Mouse (Mus musculus) small intestine, adult 2 months (tissue): Measurements from ENCODE around the gene Fermt3. TPM values are rescaled to one million over a fixed set of nuclear protein-coding genes. Genes with fewer than 3 reads are reported as not detected.

ENCODE experiments used
- H3K27ac ChIP-seq: fragments of 200-500 bp; 2 replicates; pipeline ENCODE4 v1.5.1; 2012; ENCODE audit warnings: low read depth, low read length, control low read depth, inconsistent platforms; ENCODE audit not compliant: insufficient read depth
- H3K27me3 ChIP-seq: fragments of 200-500 bp; 2 replicates; pipeline ENCODE4 v1.6.1; 2012; ENCODE audit warnings: mild to moderate bottlenecking, moderate library complexity, low read length, inconsistent platforms; ENCODE audit not compliant: control insufficient read depth, insufficient read depth
- H3K36me3 ChIP-seq: fragments of 200-500 bp; 2 replicates; pipeline ENCODE4 v1.6.1; 2012; ENCODE audit warnings: mild to moderate bottlenecking, low read length, control low read depth, inconsistent platforms; ENCODE audit not compliant: control insufficient read depth, insufficient read depth
- H3K4me1 ChIP-seq: fragments of 200-500 bp; 2 replicates; pipeline ENCODE4 v1.6.1; 2012; ENCODE audit warnings: low read length, inconsistent platforms, mixed read lengths; ENCODE audit not compliant: control insufficient read depth, insufficient read depth, insufficient read length
- H3K4me3 ChIP-seq: fragments of 200-500 bp; 2 replicates; pipeline ENCODE4 v1.5.1; 2012; ENCODE audit warnings: low read depth, mild to moderate bottlenecking, control low read depth, inconsistent platforms, low read length, moderate library complexity
- CTCF ChIP-seq: fragments of 200-500 bp; IDR thresholded peaks from 2 replicates; pipeline ENCODE4 v1.5.1; 2012; ENCODE audit warnings: low read depth, mild to moderate bottlenecking, control low read depth, inconsistent platforms, low read length, moderate library complexity, mixed read lengths; ENCODE audit not compliant: insufficient replicate concordance, insufficient read length; ENCODE audit errors: extremely low read depth
- POLR2A ChIP-seq: fragments of 200-500 bp; IDR thresholded peaks from 2 replicates; pipeline ENCODE4 v1.6.1; 2012; ENCODE audit warnings: low read depth, mild to moderate bottlenecking, control low read depth, inconsistent platforms, low read length, moderate library complexity
- whole genome bisulfite sequencing: fragments of 180-500 bp; shearing (Covaris S2); methylation state at CpG from one replicate; pipeline ENCODE4 v1.1.7; 2018; 5-methylcytosine and 5-hydroxymethylcytosine counted together
- polyA plus RNA-seq: library from polyadenylated mRNA; depleted of rRNA; stranded (reverse); fragments of >200 nt; gene quantifications from 2 replicates; pipeline ENCODE4 v1.2.3, GENCODE M21; 2012

Gene Fermt3
- polyA plus RNA-seq, 1 experiment = 18.6 TPM

DNA sequence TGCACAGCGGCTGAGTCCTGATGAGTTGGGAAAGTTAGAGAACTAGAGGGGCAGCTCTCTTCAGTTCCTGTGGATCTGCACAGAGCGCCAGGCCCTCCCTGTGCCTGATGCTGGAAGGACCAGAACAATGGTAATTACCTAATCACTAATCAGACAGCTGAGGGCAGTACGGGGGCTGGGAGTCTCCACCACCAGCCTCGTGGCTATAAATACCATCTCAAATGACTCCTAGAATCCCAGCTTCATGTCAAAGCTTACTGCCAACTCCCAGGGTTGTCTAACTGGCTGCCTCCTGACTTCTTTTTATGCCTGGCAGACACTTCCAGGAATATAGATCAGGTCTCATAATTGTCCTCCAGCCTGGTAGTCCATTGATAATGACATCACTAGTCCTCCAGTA is 25.4 kb upstream of the Fermt3 start:
- WGBS = 59% methylated on average over 4 of the region's 4 CpGs
- Histone ChIP-seq H3K36me3 (no peaks in the 10 kb centered on the region), H3K27ac (no peak overlapping the region), H3K27me3 (no peaks in the 10 kb centered on the region), H3K4me3 (no peak overlapping the region), H3K4me1 (peaks cover 5% of the 10 kb centered on the region; the same call in 1 of the 2 replicates)
- TF ChIP-seq POLR2A = no peak
- TF ChIP-seq CTCF = no peak

DNA sequence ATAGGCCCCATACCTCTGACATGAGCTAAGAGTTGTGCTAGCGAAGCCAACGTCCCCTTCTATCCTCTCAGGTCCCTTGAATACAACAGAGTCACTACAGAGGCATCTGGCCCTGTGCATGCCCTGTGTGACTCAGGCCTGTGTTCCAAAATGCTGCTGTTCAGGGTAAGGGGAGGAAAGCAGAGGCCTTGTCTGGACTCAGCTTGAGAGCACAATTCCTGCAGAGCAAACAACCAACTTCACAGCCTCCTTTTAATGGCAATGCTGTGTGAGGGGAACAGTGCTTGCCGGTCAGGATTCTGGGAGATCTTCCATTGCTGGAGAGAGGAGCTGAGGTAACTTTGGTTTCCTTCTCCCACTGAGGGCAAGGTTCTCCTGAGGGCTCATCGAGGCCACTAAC is 25.0 kb upstream of the Fermt3 start:
- Histone ChIP-seq H3K4me3 (no peak overlapping the region), H3K4me1 (peaks cover 5% of the 10 kb centered on the region; the same call in 1 of the 2 replicates), H3K27me3 (no peaks in the 10 kb centered on the region), H3K36me3 (no peaks in the 10 kb centered on the region), H3K27ac (no peak overlapping the region)
- 69% methylated on average over 4 of the region's 4 CpGs for WGBS
- TF ChIP-seq POLR2A (no peak), CTCF (no peak)

DNA sequence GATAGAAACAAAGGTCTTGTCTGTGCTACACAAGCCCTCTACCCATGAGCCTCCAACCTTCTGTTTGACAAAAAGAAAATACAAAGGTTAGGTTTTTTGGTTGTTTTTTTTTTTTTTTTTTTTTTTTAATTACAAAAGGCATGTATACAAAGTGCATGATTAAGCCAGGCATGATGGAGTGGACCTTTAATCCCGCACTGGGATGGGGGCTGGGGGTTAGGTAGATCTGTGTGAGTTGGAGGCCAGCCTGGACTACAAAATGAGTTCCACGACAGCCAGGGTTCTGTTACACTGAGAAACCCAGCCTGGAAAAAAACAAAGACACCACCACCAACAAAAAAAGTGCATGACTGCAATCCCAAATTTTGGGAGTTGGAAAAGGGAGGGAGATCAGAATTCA is 21.9 kb upstream of the Fermt3 start:
- Histone ChIP-seq H3K4me1 (peaks cover 5% of the 10 kb centered on the region; the same call in 1 of the 2 replicates), H3K27me3 (no peaks in the 10 kb centered on the region), H3K4me3 (no peak overlapping the region), H3K27ac (no peak overlapping the region), H3K36me3 (no peaks in the 10 kb centered on the region)
- TF ChIP-seq POLR2A (no peak), CTCF (no peak)
- 91% methylated on average over 2 of the region's 2 CpGs for WGBS

DNA sequence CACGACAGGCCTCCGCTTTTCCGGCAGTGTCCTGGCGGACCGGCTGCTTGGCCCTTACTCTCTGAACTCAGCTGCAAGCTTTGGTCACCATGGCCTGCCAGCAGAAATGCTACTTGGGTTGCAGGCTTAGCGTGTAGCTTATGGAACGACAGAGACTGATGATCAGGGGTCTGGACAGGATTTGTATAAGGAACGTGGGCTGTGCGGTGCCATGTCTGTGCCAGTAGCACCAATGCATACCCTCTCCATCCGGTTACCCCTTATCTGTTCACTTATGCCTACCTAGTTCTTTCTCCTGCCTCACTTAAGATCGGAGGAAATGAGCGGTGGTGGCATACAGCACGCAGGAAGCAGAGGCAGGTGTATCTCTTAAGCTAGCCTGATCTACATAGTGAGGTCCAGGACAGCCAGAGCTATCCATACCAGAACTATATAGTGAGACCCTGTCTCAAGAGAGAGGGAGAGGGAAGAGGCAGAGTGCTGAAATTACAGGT is 21.4 kb upstream of the Fermt3 start:
- no peak for TF ChIP-seq CTCF
- no peak for TF ChIP-seq POLR2A
- Histone ChIP-seq H3K36me3 (no peaks in the 10 kb centered on the region), H3K4me3 (peak overlapping the region; percentile 81), H3K27me3 (no peaks in the 10 kb centered on the region), H3K27ac (peak overlapping the region; percentile 83), H3K4me1 (peaks cover 5% of the 10 kb centered on the region; the same call in 1 of the 2 replicates)
- WGBS = 15% methylated on average over 13 of the region's 13 CpGs

DNA sequence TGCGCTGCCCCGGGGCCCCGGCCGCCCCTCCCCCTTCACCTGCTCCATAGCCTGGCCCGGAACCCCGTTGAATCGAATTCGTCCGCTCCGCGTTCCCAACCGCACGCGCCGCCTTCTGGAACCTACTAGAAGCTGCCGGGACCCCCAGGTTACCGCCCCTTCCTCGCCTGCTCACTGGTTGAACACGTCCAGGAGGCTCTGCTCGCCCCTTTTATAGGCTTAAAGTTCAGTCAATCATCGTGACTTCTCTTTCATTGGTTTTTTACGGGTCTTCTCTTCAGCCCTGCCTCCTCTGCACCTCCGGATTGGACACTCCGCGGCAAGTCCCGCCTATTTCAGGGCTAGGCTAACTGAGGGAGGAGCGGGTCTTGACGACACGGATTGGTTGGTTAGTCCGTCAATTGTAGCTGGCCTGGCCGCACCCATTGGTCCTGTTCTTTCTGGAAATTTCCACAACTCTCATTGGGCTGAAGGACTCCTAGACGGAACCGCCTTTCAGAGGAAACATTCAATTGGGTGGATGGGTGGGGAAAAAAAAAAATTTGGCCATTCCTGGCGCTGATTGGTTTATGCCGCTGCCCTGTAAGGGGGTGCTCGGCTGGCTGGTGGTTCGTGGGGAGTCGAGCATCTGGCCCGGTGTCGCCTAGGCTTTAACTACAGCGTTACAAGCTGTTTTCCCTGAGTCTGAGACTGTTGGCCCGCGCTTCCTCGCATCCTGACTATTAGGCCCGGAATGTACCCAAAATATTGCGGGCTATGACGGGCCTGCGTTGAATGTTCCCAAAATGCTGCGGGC is 20.8 kb upstream of the Fermt3 start, which contains the start of gene Stip1:
Gene Stip1 (minus strand): TSS at position 127 of the 796 bp plus-strand sequence.
- Histone ChIP-seq H3K27me3 (no peaks in the 10 kb centered on the region), H3K4me1 (peaks cover 5% of the 10 kb centered on the region; the same call in 1 of the 2 replicates), H3K36me3 (peaks cover 2% of the 10 kb centered on the region; the same call in 1 of the 2 replicates), H3K4me3 (peak within 1 kb of the TSS; percentile 84), H3K27ac (peak within 1 kb of the TSS; percentile 83)
- 0 out of 2 replicates have a peak, but pooled peaks have one; percentile 4 for TF ChIP-seq CTCF
- peak; percentile 95 for TF ChIP-seq POLR2A
- 1% methylated on average over 49 of the region's 49 CpGs for WGBS

DNA sequence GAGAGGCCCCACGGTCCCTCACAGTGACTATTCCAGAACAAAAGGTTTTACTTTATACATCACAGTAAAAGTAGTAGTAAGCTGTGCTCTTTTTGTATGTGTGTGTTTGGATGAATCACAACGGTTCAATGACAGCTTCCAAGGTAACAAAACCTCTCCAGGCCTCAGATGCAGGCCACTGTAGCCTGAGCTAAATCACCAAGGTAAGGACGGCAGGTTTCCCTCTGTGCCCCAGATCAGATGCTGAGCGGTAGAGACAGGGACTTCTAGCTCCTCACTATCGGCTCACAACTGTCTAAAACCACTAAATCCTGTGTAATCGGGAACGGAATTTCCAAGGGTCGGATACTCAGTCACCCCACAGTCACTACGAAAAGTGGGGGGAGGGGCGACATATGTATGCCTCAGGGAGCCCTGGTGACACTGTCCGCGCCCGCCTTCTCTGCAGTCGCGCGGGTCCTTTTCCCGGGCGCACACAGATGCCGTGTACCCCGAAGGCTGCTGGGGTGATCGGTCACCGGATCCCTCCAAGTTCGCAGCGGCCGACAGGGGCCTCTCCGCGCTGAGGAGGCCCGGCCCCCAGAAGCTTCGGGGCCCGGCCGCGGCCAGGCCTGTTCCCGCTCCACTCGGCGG is 19.9 kb upstream of the Fermt3 start:
- no peak for TF ChIP-seq POLR2A
- Histone ChIP-seq H3K27me3 (no peaks in the 10 kb centered on the region), H3K36me3 (peaks cover 7% of the 10 kb centered on the region), H3K4me3 (peak overlapping the region; percentile 84), H3K4me1 (peaks cover 5% of the 10 kb centered on the region; the same call in 1 of the 2 replicates), H3K27ac (no peak overlapping the region)
- WGBS = under 1% methylated on average over 35 of the region's 35 CpGs

DNA sequence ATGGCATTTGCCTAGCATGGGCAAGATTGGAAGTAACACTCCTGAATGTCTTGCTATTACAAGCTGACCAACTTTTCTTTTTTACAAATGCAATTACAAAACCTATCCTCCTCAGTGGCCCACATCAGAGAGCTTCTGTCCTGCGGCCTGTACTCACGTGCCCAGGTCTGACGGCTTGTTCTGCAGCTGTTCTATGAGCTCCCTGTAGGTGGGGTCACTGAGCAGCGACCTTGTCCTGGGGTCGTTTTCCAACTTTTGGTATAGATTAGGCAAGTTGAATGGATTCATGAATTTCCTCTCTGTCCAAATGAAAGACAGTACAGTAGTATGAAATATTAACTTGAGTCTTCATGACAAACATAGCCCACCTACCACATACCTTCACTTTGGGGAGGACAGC is 14.7 kb upstream of the Fermt3 start:
- H3K27me3 ChIP-seq = no peaks in the 10 kb centered on the region
- peaks cover 49% of the 10 kb centered on the region for H3K36me3 ChIP-seq
- H3K4me3 ChIP-seq = no peak overlapping the region
- TF ChIP-seq CTCF (no peak), POLR2A (no peak)
- H3K4me1 ChIP-seq = no peaks in the 10 kb centered on the region; the same call in 1 of the 2 replicates
- WGBS = 92% methylated on average over 5 of the region's 5 CpGs
- H3K27ac ChIP-seq = no peak overlapping the region
